Mouse (Mus musculus): ENCODE results near the gene Pheta1.

GRCm38 (mm10) chr5:121902809-121903745 lies 54.3 kb downstream of the Pheta1 start:
- no peak for TF ChIP-seq CTCF (IDR thresholded peaks at IDR 0.05; ENCODE audit: extremely low read depth, insufficient read depth, low read length)
- no peak for TF ChIP-seq POLR2A (IDR thresholded peaks at IDR 0.05; ENCODE audit: extremely low read depth, insufficient read depth, low read length)

Data from cortical plate, adult 2 months (tissue).